Mouse (Mus musculus) stomach, postnatal 0 days (tissue): ENCODE data around the gene Banf1.

Experiments used
- CTCF ChIP-seq: IDR thresholded peaks from 2 replicates; pipeline ENCODE4 v1.5.1; 2016; ENCODE audit warnings: antibody characterized with exemption, low read depth, mild to moderate bottlenecking, moderate library complexity
- EP300 ChIP-seq: optimal IDR thresholded peaks from 2 replicates; pipeline ENCODE3; 2016; ENCODE audit warnings: antibody characterized with exemption

DNA sequence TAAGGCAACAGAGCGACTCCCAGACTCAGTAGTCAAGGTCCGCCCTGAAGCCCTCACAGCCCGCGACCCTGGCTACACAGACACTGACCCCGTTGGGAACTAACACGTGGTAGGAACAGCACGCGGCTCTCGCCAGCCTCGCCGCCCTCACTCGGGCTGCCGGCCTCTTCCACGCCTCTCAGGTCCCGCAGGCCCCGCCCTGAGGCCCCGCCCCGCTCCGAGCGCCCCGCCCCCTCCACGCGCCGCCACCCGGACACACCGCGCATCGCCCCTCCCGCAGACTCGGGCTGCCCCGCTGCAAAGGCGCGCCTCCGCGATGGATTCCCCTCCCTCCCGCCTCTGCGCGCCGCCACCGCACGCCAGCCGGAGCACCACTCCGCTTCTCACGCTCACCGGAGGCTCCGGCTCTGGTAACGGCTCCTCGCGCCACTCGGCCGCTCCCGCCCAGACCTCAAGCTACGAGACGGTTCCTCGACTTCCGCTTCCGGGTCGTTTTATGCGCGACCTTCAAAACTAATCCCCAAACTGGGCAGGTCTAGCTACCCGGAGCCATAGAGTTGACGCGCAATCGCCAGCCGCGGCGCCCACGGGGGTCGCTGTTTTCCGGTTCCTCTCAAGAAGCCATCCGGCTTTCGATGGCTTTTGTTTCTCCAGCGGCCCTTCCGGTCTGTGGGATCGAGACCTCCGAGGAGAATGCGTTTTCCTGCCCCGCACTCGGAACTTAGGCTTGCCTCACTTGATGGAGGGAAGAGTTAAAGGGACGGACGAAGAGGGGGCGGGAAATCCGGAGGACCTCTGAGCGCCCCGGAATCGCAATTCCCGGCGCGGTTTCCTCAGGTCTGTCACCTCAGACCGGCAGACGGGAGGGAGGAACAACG, 554 bp downstream of the Banf1 start, which contains the start of gene Eif1ad:
- peak; percentile 31; the same call in 1 of the 2 replicates for TF ChIP-seq CTCF
- TF ChIP-seq EP300, result peak; percentile 66
